Mouse (Mus musculus): ENCODE measurements around the gene Phc2. TPM values are rescaled to one million over a fixed set of nuclear protein-coding genes. Genes with fewer than 3 reads are reported as not detected.

The Phc2 gene
- 205 TPM for polyA plus RNA-seq (2012; fragmentation: generic; extraction: Trizol)
- long read RNA-seq, experiment 1, partial matches to known transcripts = 31 of 32 reads
- long read RNA-seq, experiment 1, other reads (novel, unspliced or antisense) = 1 of 32 reads
- long read RNA-seq, experiment 2, partial matches to known transcripts = 49 of 87 reads
- long read RNA-seq, experiment 2, other reads (novel, unspliced or antisense) = 32 of 87 reads

DNA sequence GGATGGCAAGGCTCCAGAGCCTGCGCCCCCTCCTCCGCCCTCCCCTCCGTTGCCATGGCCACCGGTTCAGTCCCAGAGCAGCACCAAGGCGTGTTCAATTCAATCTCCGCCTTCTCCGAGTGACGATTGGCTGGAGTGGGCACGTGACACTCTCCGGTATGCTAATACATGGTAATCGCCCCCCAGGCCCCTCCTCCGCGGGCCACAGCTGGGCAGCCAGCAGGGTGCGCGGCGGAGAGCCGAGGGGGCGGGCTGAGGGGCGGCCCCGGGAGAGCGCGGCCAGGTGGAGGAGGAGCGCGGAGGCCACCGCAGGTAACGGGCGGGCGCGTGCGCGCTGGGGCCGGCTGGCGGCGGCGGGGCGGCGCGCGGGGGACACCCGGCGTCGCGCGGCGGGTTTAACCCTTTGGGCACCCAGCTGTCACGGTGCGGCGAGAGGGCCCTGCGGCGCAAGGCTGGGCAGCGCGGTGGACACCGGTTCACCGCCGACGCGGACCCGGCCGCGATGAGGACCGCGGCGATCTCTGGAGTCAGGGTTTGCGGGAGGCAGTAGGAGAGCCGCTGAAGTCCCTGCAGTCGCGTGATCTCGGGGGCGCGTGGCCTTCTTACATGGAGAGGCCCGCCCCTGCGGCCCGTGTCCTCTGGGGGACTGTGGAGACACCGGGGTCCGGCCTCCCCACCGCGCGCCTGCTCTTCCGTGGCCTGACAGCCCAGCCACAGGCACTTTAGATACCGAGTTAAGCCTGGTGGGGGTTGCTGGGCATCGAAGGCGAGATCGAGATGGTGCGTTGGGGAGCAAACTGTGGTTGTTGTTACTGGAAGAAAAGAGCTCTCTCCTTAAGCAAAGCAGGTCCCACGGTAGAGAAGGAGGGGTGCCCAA, at the start of gene Phc2:
Gene Phc2 (plus strand): TSS at position 198 of the 877 bp plus-strand sequence.
- H3ac ChIP-seq (ENCODE audit: control insufficient read depth, insufficient read length, low read depth) = peak within 1 kb of the TSS; percentile 76
- peak within 1 kb of the TSS; percentile 37 for H3K4me3 ChIP-seq (ENCODE audit: insufficient read depth, poor library complexity, severe bottlenecking)
- peaks cover 19% of the 10 kb centered on the region for H3K79me2 ChIP-seq (ENCODE audit: control insufficient read depth, insufficient read depth)
- TF ChIP-seq USF1 (IDR thresholded peaks at IDR 0.05; ENCODE audit: low read depth) (peak; percentile 96), MYOD1 (IDR thresholded peaks at IDR 0.05; ENCODE audit: control insufficient read depth, insufficient read length, low read depth) (no peak)
- no peaks in the 10 kb centered on the region for H3K27me3 ChIP-seq (ENCODE audit: control insufficient read depth, insufficient read depth, insufficient read length)
- no peaks in the 10 kb centered on the region for H3K36me3 ChIP-seq (ENCODE audit: control insufficient read depth, insufficient read depth)
- H3K79me3 ChIP-seq (ENCODE audit: low read depth) = peaks cover 1% of the 10 kb centered on the region

DNA sequence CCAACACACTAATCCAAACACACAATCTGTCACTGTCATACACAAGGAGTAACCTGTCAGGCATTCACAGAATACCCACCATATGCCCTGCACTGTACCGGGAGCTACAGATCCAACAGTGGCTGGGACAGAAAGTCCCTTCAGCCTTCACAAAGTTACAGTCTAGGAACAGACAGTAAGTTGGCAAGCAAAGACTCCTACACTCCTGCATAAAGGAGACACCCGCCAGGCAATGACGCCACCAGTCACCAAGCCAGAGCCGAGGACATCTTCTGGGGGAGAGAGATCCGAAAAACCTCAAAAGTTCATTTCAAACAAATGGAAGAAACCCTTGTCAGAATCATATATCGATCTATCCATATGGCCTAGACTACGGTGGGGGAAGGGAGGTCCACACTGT, 47.9 kb upstream of the Phc2 start:
- H3K27me3 ChIP-seq (ENCODE audit: control insufficient read depth, insufficient read depth, insufficient read length) = no peaks in the 10 kb centered on the region
- TF ChIP-seq MYOD1 (IDR thresholded peaks at IDR 0.05; ENCODE audit: control insufficient read depth, insufficient read length, low read depth) = no peak
- TF ChIP-seq MAX (IDR thresholded peaks at IDR 0.05) = no peak
- no peak overlapping the region for H3ac ChIP-seq (ENCODE audit: control insufficient read depth, insufficient read length, low read depth)
- peaks cover 8% of the 10 kb centered on the region for H3K36me3 ChIP-seq (ENCODE audit: control insufficient read depth, insufficient read depth)
- no peak overlapping the region for H3K4me3 ChIP-seq (ENCODE audit: insufficient read depth, poor library complexity, severe bottlenecking)
- H3K79me3 ChIP-seq (ENCODE audit: low read depth) = peaks cover 1% of the 10 kb centered on the region
- no peaks in the 10 kb centered on the region for H3K79me2 ChIP-seq (ENCODE audit: control insufficient read depth, insufficient read depth)

DNA sequence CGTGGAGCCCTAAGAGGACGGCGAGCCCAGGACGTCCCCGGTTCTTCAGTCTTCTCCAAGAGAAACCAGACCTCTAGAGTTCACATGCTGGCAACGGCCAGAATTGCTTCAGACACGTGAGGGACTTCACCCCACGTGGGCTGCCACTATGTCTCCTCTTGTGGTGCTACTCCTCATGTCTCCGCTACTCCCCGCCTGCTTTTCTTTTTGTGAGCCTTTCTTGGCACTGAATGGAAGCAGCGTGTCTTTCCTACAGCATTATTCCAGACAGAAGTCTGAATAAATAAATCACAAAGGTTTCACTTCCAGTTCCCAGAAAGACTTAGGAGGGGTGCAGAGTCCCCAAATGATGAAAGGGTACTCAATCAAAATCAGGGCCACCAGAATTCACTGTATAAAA, 46.8 kb upstream of the Phc2 start:
- no peak overlapping the region for H3ac ChIP-seq (ENCODE audit: control insufficient read depth, insufficient read length, low read depth)
- peaks cover 8% of the 10 kb centered on the region for H3K36me3 ChIP-seq (ENCODE audit: control insufficient read depth, insufficient read depth)
- peaks cover 1% of the 10 kb centered on the region for H3K79me3 ChIP-seq (ENCODE audit: low read depth)
- no peak overlapping the region for H3K4me3 ChIP-seq (ENCODE audit: insufficient read depth, poor library complexity, severe bottlenecking)
- H3K27me3 ChIP-seq (ENCODE audit: control insufficient read depth, insufficient read depth, insufficient read length) = no peaks in the 10 kb centered on the region
- H3K79me2 ChIP-seq (ENCODE audit: control insufficient read depth, insufficient read depth) = no peaks in the 10 kb centered on the region
- TF ChIP-seq FOSL1 (IDR thresholded peaks at IDR 0.05; ENCODE audit: insufficient read depth, low read length, poor library complexity, severe bottlenecking) = no peak
- TF ChIP-seq MAX (IDR thresholded peaks at IDR 0.05) = no peak

GRCm38 (mm10) chr4:128609276-128609924, 45.1 kb upstream of the Phc2 start:
- peaks cover 1% of the 10 kb centered on the region for H3K79me3 ChIP-seq (ENCODE audit: low read depth)
- no peaks in the 10 kb centered on the region for H3K27me3 ChIP-seq (ENCODE audit: control insufficient read depth, insufficient read depth, insufficient read length)
- peak overlapping the region; percentile 51 for H3K4me3 ChIP-seq (ENCODE audit: insufficient read depth, poor library complexity, severe bottlenecking)
- H3ac ChIP-seq (ENCODE audit: control insufficient read depth, insufficient read length, low read depth) = peak overlapping the region; percentile 74
- TF ChIP-seq CTCF (IDR thresholded peaks at IDR 0.05; ENCODE audit: control insufficient read depth, insufficient read depth, insufficient read length) (no peak), CEBPB (IDR thresholded peaks at IDR 0.05; ENCODE audit: low read depth) (no peak), MYOD1 (IDR thresholded peaks at IDR 0.05; ENCODE audit: control insufficient read depth, insufficient read length, low read depth) (no peak), USF1 (IDR thresholded peaks at IDR 0.05; ENCODE audit: low read depth) (no peak), MAX (IDR thresholded peaks at IDR 0.05) (no peak), FOSL1 (IDR thresholded peaks at IDR 0.05; ENCODE audit: insufficient read depth, low read length, poor library complexity, severe bottlenecking) (no peak), MYOG (IDR thresholded peaks at IDR 0.05; ENCODE audit: control insufficient read depth, extremely low read depth, insufficient read length) (no peak)
- no peaks in the 10 kb centered on the region for H3K36me3 ChIP-seq (ENCODE audit: control insufficient read depth, insufficient read depth)
- H3K79me2 ChIP-seq (ENCODE audit: control insufficient read depth, insufficient read depth) = no peaks in the 10 kb centered on the region

- peak within 1 kb of the TSS; percentile 51 for H3K4me3 ChIP-seq (ENCODE audit: insufficient read depth, poor library complexity, severe bottlenecking)
- no peaks in the 10 kb centered on the region for H3K27me3 ChIP-seq (ENCODE audit: control insufficient read depth, insufficient read depth, insufficient read length)
- H3K79me3 ChIP-seq (ENCODE audit: low read depth) = peaks cover 1% of the 10 kb centered on the region
- H3ac ChIP-seq (ENCODE audit: control insufficient read depth, insufficient read length, low read depth) = peak within 1 kb of the TSS; percentile 74
- no peaks in the 10 kb centered on the region for H3K79me2 ChIP-seq (ENCODE audit: control insufficient read depth, insufficient read depth)
- TF ChIP-seq MAX (IDR thresholded peaks at IDR 0.05) = no peak
- no peak for TF ChIP-seq CEBPB (IDR thresholded peaks at IDR 0.05; ENCODE audit: low read depth)
- no peak for TF ChIP-seq FOSL1 (IDR thresholded peaks at IDR 0.05; ENCODE audit: insufficient read depth, low read length, poor library complexity, severe bottlenecking)
- TF ChIP-seq MYOD1 (IDR thresholded peaks at IDR 0.05; ENCODE audit: control insufficient read depth, insufficient read length, low read depth) = no peak
- TF ChIP-seq CTCF (IDR thresholded peaks at IDR 0.05; ENCODE audit: control insufficient read depth, insufficient read depth, insufficient read length) = no peak
- no peak for TF ChIP-seq USF1 (IDR thresholded peaks at IDR 0.05; ENCODE audit: low read depth)
- TF ChIP-seq MYOG (IDR thresholded peaks at IDR 0.05; ENCODE audit: control insufficient read depth, extremely low read depth, insufficient read length) = no peak
- no peaks in the 10 kb centered on the region for H3K36me3 ChIP-seq (ENCODE audit: control insufficient read depth, insufficient read depth)
Observed at GRCm38 (mm10) chr4:128609925-128610402, 44.5 kb upstream of the Phc2 start, which contains the start of gene Zscan20. Gene Zscan20 (minus strand): TSS chr4:128610098.

Data from C2C12 (cell line).